Mouse (Mus musculus) forebrain, embryonic 16.5 days (tissue): ENCODE results near the gene Gm10964. TPM values are rescaled to one million over a fixed set of nuclear protein-coding genes. Genes with fewer than 3 reads are reported as not detected.

Source experiments
- ATAC-seq: fragments of 200-750 bp; cut with Nextera tagmentation; 2 replicates; pipeline ENCODE4 v1.8.0; 2017; ENCODE audit warnings: mild to moderate bottlenecking, moderate library complexity
- H3K27ac ChIP-seq: fragments of 300-500 bp; sonication (generic); 2 replicates; pipeline ENCODE4 v1.5.1; 2014; ENCODE audit warnings: low read length, control low read depth
- H3K27me3 ChIP-seq: fragments of 300-500 bp; sonication (generic); replicated peaks from 2 replicates; pipeline ENCODE4 v1.6.1; 2014; ENCODE audit warnings: low read length; ENCODE audit not compliant: control insufficient read depth, insufficient read depth
- H3K36me3 ChIP-seq: fragments of 300-500 bp; sonication (generic); 2 replicates; pipeline ENCODE4 v1.6.1; 2014; ENCODE audit not compliant: control insufficient read depth, insufficient read depth
- H3K4me1 ChIP-seq: fragments of 300-500 bp; sonication (generic); replicated peaks from 2 replicates; pipeline ENCODE4 v1.6.1; 2014; ENCODE audit warnings: low read length; ENCODE audit not compliant: control insufficient read depth, insufficient read depth
- H3K4me2 ChIP-seq: fragments of 300-500 bp; sonication (generic); 2 replicates; pipeline ENCODE4 v1.6.1; 2014; ENCODE audit warnings: mild to moderate bottlenecking, low read length, control low read depth
- H3K4me3 ChIP-seq: fragments of 300-500 bp; sonication (generic); replicated peaks from 2 replicates; pipeline ENCODE4 v1.5.1; 2014; ENCODE audit warnings: mild to moderate bottlenecking, low read length, control low read depth
- H3K9ac ChIP-seq: fragments of 300-500 bp; sonication (generic); replicated peaks from 2 replicates; pipeline ENCODE4 v1.6.1; 2014; ENCODE audit warnings: low read depth, low read length, control low read depth
- H3K9me3 ChIP-seq: fragments of 300-500 bp; sonication (generic); 2 replicates; pipeline ENCODE4 v1.6.1; 2016; ENCODE audit warnings: low read length; ENCODE audit not compliant: control insufficient read depth
- WGBS: fragments of 180-500 bp; shearing (Covaris S2); extraction: QIAGEN DNeasy Blood & Tissue Kit; methylation state at CpG from one replicate; pipeline ENCODE4 v1.1.7; 2014; 5-methylcytosine and 5-hydroxymethylcytosine counted together
- polyA plus RNA-seq: library from polyadenylated mRNA; unstranded; fragments of >200 nt; fragmentation: Nextera tagmentation; extraction: Ambion mirVana; gene quantifications from 2 replicates; pipeline ENCODE4 v1.2.1, GENCODE M21; 2015

Gm10964 gene
- polyA plus RNA-seq, 1 experiment from 2014 or later = not detected

DNA sequence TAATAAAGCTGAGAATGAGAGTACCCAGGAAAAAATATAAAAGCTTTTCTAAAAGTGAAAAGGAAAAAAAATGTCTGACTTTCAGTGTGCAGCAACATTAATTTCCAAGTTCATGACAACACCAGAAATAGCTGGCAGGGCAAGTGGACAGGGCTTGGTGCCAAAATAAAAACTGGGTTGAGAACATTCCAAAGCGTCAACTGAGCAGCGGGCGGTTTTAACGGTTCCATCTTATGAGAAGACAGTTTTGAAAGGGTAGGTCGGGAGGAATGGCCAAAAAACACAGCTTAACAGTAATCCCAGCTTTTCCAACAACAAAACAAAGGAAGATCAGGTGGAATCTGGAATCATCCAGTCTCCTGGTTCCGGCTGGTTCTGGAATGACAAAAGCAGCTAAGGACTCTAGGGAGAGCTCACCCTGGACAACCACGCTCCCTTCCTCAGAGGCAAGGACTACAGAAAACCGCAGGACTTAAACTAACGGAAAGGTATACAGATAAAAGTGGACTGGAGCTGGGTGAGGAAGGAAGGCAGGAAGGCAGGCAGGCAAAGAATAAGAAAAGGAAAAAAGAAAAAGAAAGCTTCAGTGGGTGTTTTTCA, 32.5 kb downstream of the Gm10964 start:
- Histone ChIP-seq H3K9ac (no peak overlapping the region), H3K4me3 (no peak overlapping the region), H3K4me1 (peaks cover 7% of the 10 kb centered on the region; the same call in 1 of the 2 replicates), H3K27ac (no peak overlapping the region), H3K27me3 (no peaks in the 10 kb centered on the region), H3K9me3 (no peaks in the 10 kb centered on the region), H3K4me2 (no peak overlapping the region), H3K36me3 (no peaks in the 10 kb centered on the region)
- 61% methylated on average over 9 of the region's 9 CpGs for WGBS
- no peak for ATAC-seq

DNA sequence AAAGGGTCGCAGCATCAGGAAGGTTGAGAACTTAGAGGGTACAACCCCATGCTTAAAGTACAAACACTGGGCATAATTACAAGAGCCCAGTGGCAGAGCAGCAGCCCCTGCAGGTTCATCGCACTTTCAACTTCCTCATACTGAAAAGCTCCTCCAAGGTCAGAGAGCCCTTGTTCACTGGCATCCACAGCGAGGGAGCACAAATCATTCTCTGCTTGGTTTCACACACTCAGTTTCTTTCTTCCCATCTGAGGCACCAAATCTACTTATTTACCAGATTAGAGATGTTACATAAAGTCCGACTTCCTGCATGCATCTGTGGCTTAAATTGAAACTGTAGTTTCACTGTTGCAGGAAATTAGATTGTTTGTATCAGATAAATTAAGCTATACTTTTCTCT, 33.7 kb downstream of the Gm10964 start:
- 84% methylated on average over 4 of the region's 4 CpGs for WGBS

DNA sequence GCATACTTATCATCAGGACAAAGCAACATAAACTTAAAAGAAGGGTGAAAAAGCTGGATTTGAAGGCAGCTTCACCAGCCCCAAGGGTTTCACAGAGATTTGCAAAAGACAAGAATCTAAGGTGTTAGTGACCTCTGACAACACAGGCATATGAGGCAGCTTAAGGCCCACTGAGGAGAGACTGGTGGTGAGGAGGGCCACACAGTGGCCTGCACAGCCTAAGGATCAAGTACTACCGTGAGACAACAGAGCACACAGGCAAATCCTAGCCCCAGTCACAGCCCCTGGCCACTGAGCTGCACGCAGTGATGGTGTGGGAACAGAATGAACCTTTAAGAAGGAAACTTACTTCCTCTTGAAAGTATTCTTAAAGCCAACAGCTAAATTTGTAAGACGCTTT, 34.3 kb downstream of the Gm10964 start:
- H3K27ac ChIP-seq = no peak overlapping the region

More for the DNA sequence above, 33.7 kb downstream of the Gm10964 start:
- Histone ChIP-seq H3K4me3 (no peak overlapping the region), H3K27ac (no peak overlapping the region), H3K4me1 (peaks cover 7% of the 10 kb centered on the region; the same call in 1 of the 2 replicates), H3K36me3 (peaks cover 7% of the 10 kb centered on the region; the same call in 1 of the 2 replicates), H3K9ac (no peak overlapping the region), H3K27me3 (no peaks in the 10 kb centered on the region), H3K9me3 (no peaks in the 10 kb centered on the region), H3K4me2 (no peak overlapping the region)
- no peak for ATAC-seq

DNA sequence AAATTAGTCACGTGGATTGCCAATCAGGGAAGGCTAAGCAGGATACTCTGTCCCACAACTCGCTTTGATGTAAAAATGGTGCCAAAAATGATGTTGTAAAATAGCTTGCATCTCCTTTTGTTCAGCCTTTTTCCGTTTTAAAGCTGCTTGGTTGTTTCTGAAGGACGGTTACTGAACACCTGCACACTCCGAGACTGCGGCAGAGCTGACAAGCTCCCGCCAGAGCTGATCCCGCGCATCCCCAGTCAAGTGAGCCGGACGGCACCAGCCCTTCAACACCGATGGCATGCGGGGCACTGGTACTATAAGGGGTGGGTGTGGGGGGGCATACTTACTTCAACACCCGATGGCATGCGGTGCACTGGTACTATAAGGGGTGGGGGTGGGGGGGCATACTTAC, 34.8 kb downstream of the Gm10964 start:
- Histone ChIP-seq H3K4me2 (no peak overlapping the region), H3K36me3 (peaks cover 7% of the 10 kb centered on the region; the same call in 1 of the 2 replicates), H3K9ac (no peak overlapping the region), H3K4me1 (peaks cover 7% of the 10 kb centered on the region; the same call in 1 of the 2 replicates), H3K27me3 (no peaks in the 10 kb centered on the region), H3K27ac (no peak overlapping the region), H3K4me3 (no peak overlapping the region), H3K9me3 (no peaks in the 10 kb centered on the region)
- ATAC-seq = no peak
- 73% methylated on average over 15 of the region's 15 CpGs for WGBS

More for the DNA sequence above, 34.3 kb downstream of the Gm10964 start:
- no peaks in the 10 kb centered on the region for H3K27me3 ChIP-seq
- H3K9ac ChIP-seq = no peak overlapping the region
- no peak overlapping the region for H3K4me2 ChIP-seq
- H3K4me3 ChIP-seq = no peak overlapping the region
- peaks cover 7% of the 10 kb centered on the region; the same call in 1 of the 2 replicates for H3K4me1 ChIP-seq
- ATAC-seq = no peak
- 88% methylated on average over 3 of the region's 3 CpGs for WGBS
- peaks cover 7% of the 10 kb centered on the region; the same call in 1 of the 2 replicates for H3K36me3 ChIP-seq
- no peaks in the 10 kb centered on the region for H3K9me3 ChIP-seq

DNA sequence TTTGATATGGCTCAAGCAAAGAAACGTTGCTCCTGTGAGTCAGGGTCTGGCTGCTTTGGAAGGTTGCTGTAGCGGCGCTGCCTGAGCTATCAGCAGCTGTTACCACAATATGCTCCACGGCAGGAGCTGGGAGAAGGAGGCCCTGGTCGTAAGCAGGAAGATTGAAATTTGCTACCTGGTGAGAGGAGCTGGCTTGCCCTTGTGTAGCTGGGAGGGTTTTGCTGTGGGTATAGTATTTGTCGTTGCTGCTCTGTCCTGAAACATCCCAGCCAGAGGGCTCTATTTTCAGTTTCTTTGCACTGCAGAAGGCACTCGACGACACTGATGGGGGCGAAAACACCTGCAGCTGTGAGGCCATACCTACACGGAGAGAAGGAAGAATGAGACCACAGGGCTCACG, 38.8 kb downstream of the Gm10964 start:
- Histone ChIP-seq H3K9me3 (no peaks in the 10 kb centered on the region), H3K4me1 (peaks cover 5% of the 10 kb centered on the region), H3K4me2 (no peak overlapping the region), H3K27ac (no peak overlapping the region), H3K9ac (no peak overlapping the region), H3K4me3 (no peak overlapping the region), H3K36me3 (peaks cover 7% of the 10 kb centered on the region; the same call in 1 of the 2 replicates), H3K27me3 (no peaks in the 10 kb centered on the region)
- WGBS = 79% methylated on average over 11 of the region's 11 CpGs
- no peak for ATAC-seq

DNA sequence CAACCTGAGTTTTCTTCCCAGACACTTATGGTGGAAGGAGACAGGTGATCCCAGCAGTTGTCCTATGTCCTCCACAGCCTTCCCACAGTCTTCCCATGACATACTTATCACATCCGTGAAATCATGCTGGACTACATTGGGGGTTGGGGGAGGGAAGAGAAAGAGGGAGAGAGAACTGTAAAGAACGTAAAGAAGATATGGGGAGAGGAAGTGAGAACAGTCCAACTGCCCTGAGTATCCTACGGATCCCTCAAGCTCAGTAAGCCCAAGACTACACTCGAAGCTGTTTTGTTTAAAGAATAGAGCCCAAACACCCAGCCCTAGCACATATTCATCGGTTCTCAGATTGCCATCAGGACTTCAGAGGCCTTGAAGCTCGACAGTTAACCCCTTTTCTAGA, 39.5 kb downstream of the Gm10964 start:
- H3K9ac ChIP-seq = no peak overlapping the region
- ATAC-seq = no peak
- H3K36me3 ChIP-seq = peaks cover 7% of the 10 kb centered on the region; the same call in 1 of the 2 replicates
- H3K9me3 ChIP-seq = no peaks in the 10 kb centered on the region
- no peaks in the 10 kb centered on the region for H3K27me3 ChIP-seq
- peaks cover 3% of the 10 kb centered on the region for H3K4me1 ChIP-seq
- WGBS = 90% methylated on average over 6 of the region's 6 CpGs
- no peak overlapping the region for H3K27ac ChIP-seq
- H3K4me3 ChIP-seq = no peak overlapping the region
- H3K4me2 ChIP-seq = no peak overlapping the region

DNA sequence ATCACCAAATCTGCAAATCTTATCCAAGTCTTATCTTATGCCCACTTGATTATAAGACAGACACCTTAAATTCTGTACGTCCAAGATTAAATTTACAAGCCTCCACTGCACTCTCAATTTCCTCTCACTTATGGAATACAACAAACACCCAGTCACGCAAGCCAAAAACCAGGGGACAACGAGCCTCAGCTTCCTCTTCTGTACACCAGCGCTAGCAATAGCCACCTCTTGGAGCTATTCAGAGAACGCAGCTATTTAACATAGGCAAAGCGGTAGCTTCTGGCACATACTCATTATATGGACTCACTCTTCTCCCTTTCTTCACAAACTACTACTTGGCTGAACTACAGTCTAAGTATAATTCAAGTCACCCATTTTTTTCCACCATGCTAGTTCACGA, 40.0 kb downstream of the Gm10964 start:
- ATAC-seq = no peak
- 60% methylated on average over 7 of the region's 7 CpGs for WGBS
- H3K4me2 ChIP-seq = no peak overlapping the region

DNA sequence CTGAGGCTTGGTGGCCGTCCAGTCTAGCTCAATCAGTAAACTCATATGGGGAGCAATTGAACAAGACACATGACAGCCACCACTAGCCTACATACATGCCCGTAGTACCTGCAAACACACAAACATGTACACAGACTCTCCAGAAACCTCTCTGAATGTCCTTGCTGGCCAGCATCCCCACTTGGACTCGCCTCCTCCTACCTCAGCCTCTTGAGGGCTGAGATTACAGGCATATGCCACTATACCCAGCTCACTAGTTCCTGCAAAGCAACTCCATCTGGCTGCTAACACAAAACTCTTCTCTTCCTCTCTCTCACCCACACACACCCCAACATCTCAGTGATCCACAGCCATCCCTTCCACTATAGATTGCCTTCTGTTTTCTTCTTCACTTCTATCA, 41.1 kb downstream of the Gm10964 start:
- 82% methylated on average over 3 of the region's 3 CpGs for WGBS

More for the DNA sequence above, 40.0 kb downstream of the Gm10964 start:
- Histone ChIP-seq H3K9ac (no peak overlapping the region), H3K36me3 (peaks cover 7% of the 10 kb centered on the region; the same call in 1 of the 2 replicates), H3K4me3 (no peak overlapping the region), H3K9me3 (no peaks in the 10 kb centered on the region), H3K27me3 (no peaks in the 10 kb centered on the region), H3K27ac (no peak overlapping the region), H3K4me1 (peaks cover 3% of the 10 kb centered on the region)

DNA sequence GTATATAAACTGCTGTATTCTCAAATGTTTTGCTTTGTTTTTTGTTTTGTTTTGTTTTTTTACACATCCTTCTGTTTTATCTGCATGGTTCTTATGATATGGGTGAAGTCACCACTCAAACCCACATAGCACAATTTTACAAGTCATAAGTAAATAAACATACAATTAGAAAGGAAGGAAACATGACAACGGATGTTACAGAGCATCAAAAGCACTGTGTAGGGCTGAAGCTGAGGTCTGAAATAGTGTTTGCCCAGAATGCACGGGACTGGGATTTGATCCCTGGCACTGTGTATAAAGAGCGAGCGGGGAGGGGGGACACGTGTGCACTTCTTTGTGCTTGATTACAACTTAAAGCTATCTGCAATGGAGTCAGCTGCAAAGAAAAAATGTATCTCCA, 41.6 kb downstream of the Gm10964 start:
- H3K27me3 ChIP-seq = no peaks in the 10 kb centered on the region
- H3K4me2 ChIP-seq = no peak overlapping the region
- no peak for ATAC-seq
- no peak overlapping the region for H3K9ac ChIP-seq
- WGBS = 73% methylated on average over 5 of the region's 5 CpGs
- peaks cover 3% of the 10 kb centered on the region for H3K4me1 ChIP-seq
- H3K9me3 ChIP-seq = no peaks in the 10 kb centered on the region
- peaks cover 7% of the 10 kb centered on the region; the same call in 1 of the 2 replicates for H3K36me3 ChIP-seq
- H3K27ac ChIP-seq = no peak overlapping the region
- H3K4me3 ChIP-seq = no peak overlapping the region

More for the DNA sequence above, 41.1 kb downstream of the Gm10964 start:
- Histone ChIP-seq H3K4me3 (no peak overlapping the region), H3K36me3 (peaks cover 7% of the 10 kb centered on the region; the same call in 1 of the 2 replicates), H3K27ac (no peak overlapping the region), H3K27me3 (no peaks in the 10 kb centered on the region), H3K9ac (no peak overlapping the region), H3K4me2 (no peak overlapping the region), H3K4me1 (peaks cover 3% of the 10 kb centered on the region), H3K9me3 (no peaks in the 10 kb centered on the region)
- no peak for ATAC-seq
